Mouse (Mus musculus) liver, adult 2 months (tissue): ENCODE results near the gene Bcas2.

Source experiments
- CTCF ChIP-seq: fragments of 200-500 bp; IDR thresholded peaks from 2 replicates; pipeline ENCODE4 v1.5.1; 2011; ENCODE audit warnings: low read depth, low read length, control low read depth
- POLR2A ChIP-seq: fragments of 200-500 bp; IDR thresholded peaks from 2 replicates; pipeline ENCODE4 v1.6.1; 2011; ENCODE audit warnings: low read length, control low read depth; ENCODE audit not compliant: insufficient read depth; ENCODE audit errors: extremely low read depth

- no peak for TF ChIP-seq CTCF
- TF ChIP-seq POLR2A = no peak
Observed at GRCm38 (mm10) chr3:103176740-103177139, 5.3 kb downstream of the Bcas2 start.
